Mouse (Mus musculus): ENCODE results near the gene Rasgef1a. TPM values are rescaled to one million over a fixed set of nuclear protein-coding genes. Genes with fewer than 3 reads are reported as not detected.

The Rasgef1a gene
- polyA plus RNA-seq, 2 experiments, result 0.15 TPM; not detected in 1

DNA sequence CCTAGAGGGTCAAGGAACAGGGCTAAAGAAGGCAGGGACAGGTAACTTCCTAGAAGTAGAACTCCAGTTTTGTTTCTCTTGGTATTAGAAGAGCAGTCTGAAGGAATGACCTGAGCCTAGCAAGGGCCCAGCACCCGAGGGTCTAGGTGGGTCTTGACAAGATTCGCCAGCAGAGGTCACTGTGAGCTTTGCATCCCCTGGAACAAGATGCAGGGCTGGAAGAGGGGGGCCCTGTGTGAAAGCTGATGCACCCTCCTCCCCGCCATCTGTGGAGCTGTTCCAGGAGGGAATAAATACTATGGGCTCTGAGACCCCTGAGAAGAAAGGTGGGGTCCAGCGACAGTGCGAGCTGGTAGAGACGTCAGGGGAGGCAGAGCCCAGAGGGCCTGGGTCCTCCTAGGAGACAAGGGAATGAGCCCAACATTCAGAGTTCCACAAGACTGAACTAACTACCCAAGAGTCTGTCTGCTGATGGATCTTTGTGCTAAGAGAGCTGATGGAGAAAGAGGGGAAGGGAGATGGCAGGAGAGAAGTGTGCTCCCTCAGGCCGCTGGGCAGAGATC lies 53.8 kb downstream of the Rasgef1a start:
- H3K27ac ChIP-seq (replicated peaks; ENCODE audit: low read depth, low read length), result no peak overlapping the region
- H3K9me3 ChIP-seq (ENCODE audit: control insufficient read depth, low read length), result no peaks in the 10 kb centered on the region
- H3K36me3 ChIP-seq (ENCODE audit: control insufficient read depth, insufficient read depth, low read length), result no peaks in the 10 kb centered on the region
- TF ChIP-seq POLR2A (IDR thresholded peaks at IDR 0.05; ENCODE audit: borderline replicate concordance, extremely low read depth, insufficient read depth, insufficient read length), result no peak
- peaks cover 7% of the 10 kb centered on the region for H3K4me1 ChIP-seq (ENCODE audit: control insufficient read depth, insufficient read depth, low read length)
- ATAC-seq (ENCODE audit: low FRiP score, low read depth) (no peak; the same call in 1 of the 2 replicates), DNase-seq (ENCODE audit: low spot score) (peak; percentile 59)
- WGBS, result 10% methylated on average over 7 of the region's 7 CpGs
- H3K4me3 ChIP-seq (replicated peaks; ENCODE audit: low read length), result no peak overlapping the region
- peaks cover 17% of the 10 kb centered on the region for H3K27me3 ChIP-seq (ENCODE audit: control insufficient read depth, insufficient read depth, low read length)
- no peak overlapping the region for H3K9ac ChIP-seq (ENCODE audit: low read depth, low read length, severe bottlenecking)
- H3K4me2 ChIP-seq (replicated peaks; ENCODE audit: low read depth, low read length, severe bottlenecking), result no peak overlapping the region

DNA sequence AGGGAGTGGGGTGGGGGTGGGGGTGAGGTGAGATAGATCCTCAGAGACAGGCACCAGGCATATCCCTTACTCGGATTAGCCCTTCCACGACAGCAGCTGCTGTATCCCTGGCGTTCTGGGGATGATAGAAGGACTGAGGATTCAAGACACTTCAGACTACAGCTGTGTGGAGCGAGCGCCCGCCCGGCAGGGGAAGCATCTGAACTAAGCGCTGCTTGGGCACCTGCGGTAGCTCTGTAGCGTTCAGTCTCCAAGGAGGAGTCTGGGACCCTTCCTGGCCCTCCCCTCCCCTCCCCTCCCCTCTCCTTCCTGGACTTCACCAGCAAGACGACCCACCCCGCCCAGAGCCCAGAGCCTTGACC lies 54.6 kb downstream of the Rasgef1a start:
- DNase-seq (ENCODE audit: low spot score), result no peak
- peaks cover 17% of the 10 kb centered on the region for H3K27me3 ChIP-seq (ENCODE audit: control insufficient read depth, insufficient read depth, low read length)

DNA sequence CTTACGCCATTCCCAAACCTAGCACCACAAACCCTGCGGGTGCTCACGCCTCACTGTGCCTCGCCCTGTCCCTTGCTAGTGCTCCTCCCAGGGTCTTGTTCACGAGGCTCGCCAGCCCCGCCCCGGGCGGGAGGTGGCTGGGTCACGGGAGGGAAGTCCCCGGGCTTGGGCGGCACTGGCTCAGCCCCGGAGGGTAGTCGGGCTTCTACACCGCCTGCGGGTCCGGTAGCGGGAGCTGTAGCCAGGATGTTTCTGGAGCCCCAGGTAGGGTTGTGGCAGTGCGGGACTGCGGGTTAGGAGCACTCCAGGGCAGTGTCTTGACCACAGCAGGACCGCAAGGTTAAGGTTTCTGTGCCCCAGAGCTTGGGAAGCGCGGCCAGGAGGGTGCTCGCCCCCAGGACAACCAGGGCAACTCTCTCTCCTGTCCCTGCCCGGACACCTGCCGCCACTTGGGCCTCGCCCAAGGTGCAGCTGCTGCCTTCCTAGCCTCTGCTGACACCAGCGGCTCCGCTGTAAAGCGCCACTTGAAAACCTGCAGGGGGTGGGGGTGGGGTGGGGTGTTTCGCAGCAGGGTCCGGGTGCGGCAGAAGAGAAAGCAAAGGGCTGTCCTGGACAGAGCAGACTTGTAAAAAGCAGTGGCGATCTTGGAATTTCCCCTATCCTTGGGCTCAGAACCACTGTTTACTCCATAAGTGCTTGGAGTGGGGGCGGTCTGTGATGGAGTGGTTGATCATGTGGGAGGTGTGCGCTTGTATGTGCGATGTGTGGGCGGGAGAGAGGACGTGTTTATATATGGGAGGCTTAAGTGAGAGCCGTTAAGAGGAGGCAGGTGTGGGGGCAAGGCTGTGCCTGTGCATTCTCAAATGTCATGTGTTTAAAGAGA lies 55.2 kb downstream of the Rasgef1a start:
- Histone ChIP-seq H3K27me3 (ENCODE audit: control insufficient read depth, insufficient read depth, low read length) (peaks cover 17% of the 10 kb centered on the region), H3K4me3 (replicated peaks; ENCODE audit: low read length) (peak overlapping the region; percentile 39), H3K4me1 (ENCODE audit: control insufficient read depth, insufficient read depth, low read length) (peaks cover 7% of the 10 kb centered on the region), H3K4me2 (replicated peaks; ENCODE audit: low read depth, low read length, severe bottlenecking) (peak overlapping the region; percentile 74), H3K9me3 (ENCODE audit: control insufficient read depth, low read length) (no peaks in the 10 kb centered on the region), H3K36me3 (ENCODE audit: control insufficient read depth, insufficient read depth, low read length) (no peaks in the 10 kb centered on the region), H3K27ac (replicated peaks; ENCODE audit: low read depth, low read length) (no peak overlapping the region), H3K9ac (ENCODE audit: low read depth, low read length, severe bottlenecking) (peak overlapping the region; percentile 36)
- under 1% methylated on average over 37 of the region's 40 CpGs for WGBS
- no peak for TF ChIP-seq POLR2A (IDR thresholded peaks at IDR 0.05; ENCODE audit: borderline replicate concordance, extremely low read depth, insufficient read depth, insufficient read length)
- ATAC-seq (ENCODE audit: low FRiP score, low read depth) (peak; percentile 26), DNase-seq (ENCODE audit: low spot score) (no peak)

More for the DNA sequence above, 54.6 kb downstream of the Rasgef1a start:
- no peaks in the 10 kb centered on the region for H3K9me3 ChIP-seq (ENCODE audit: control insufficient read depth, low read length)
- no peak for TF ChIP-seq POLR2A (IDR thresholded peaks at IDR 0.05; ENCODE audit: borderline replicate concordance, extremely low read depth, insufficient read depth, insufficient read length)
- no peaks in the 10 kb centered on the region for H3K36me3 ChIP-seq (ENCODE audit: control insufficient read depth, insufficient read depth, low read length)
- H3K4me2 ChIP-seq (replicated peaks; ENCODE audit: low read depth, low read length, severe bottlenecking), result peak overlapping the region; percentile 74
- 2% methylated on average over 7 of the region's 12 CpGs for WGBS
- H3K27ac ChIP-seq (replicated peaks; ENCODE audit: low read depth, low read length), result no peak overlapping the region
- peaks cover 7% of the 10 kb centered on the region for H3K4me1 ChIP-seq (ENCODE audit: control insufficient read depth, insufficient read depth, low read length)
- peak overlapping the region; percentile 39 for H3K4me3 ChIP-seq (replicated peaks; ENCODE audit: low read length)
- peak; percentile 50; the same call in 1 of the 2 replicates for ATAC-seq (ENCODE audit: low FRiP score, low read depth)
- H3K9ac ChIP-seq (ENCODE audit: low read depth, low read length, severe bottlenecking), result peak overlapping the region; percentile 36; the same call in 1 of the 2 replicates

DNA sequence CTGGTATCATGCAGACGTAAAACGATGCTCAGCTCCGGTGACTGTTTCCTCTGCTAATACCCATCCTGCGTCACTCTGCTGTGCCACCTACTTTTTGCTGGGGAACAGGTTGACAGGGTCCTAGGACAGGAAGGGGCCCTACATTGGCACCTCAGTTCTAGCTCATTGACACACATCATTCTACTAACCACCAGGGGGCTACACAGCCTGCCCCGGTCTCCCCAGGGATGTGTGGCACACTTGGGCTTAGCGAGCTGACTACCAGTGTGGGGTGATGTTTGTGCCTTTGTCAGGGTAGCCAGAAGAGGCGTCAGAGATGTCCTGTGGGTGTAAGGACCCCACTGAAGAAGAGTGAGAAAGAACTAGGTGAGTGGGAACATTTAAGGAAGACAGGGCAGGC lies 56.5 kb downstream of the Rasgef1a start:
- Histone ChIP-seq H3K36me3 (ENCODE audit: control insufficient read depth, insufficient read depth, low read length) (no peaks in the 10 kb centered on the region), H3K4me2 (replicated peaks; ENCODE audit: low read depth, low read length, severe bottlenecking) (no peak overlapping the region), H3K27me3 (ENCODE audit: control insufficient read depth, insufficient read depth, low read length) (peaks cover 17% of the 10 kb centered on the region), H3K27ac (replicated peaks; ENCODE audit: low read depth, low read length) (no peak overlapping the region), H3K9me3 (ENCODE audit: control insufficient read depth, low read length) (no peaks in the 10 kb centered on the region), H3K4me3 (replicated peaks; ENCODE audit: low read length) (no peak overlapping the region), H3K4me1 (ENCODE audit: control insufficient read depth, insufficient read depth, low read length) (peaks cover 7% of the 10 kb centered on the region), H3K9ac (ENCODE audit: low read depth, low read length, severe bottlenecking) (no peak overlapping the region)
- TF ChIP-seq POLR2A (IDR thresholded peaks at IDR 0.05; ENCODE audit: borderline replicate concordance, extremely low read depth, insufficient read depth, insufficient read length), result no peak
- WGBS, result 75% methylated on average over 7 of the region's 7 CpGs
- ATAC-seq (ENCODE audit: low FRiP score, low read depth), result no peak
- no peak for DNase-seq (ENCODE audit: low spot score)

DNA sequence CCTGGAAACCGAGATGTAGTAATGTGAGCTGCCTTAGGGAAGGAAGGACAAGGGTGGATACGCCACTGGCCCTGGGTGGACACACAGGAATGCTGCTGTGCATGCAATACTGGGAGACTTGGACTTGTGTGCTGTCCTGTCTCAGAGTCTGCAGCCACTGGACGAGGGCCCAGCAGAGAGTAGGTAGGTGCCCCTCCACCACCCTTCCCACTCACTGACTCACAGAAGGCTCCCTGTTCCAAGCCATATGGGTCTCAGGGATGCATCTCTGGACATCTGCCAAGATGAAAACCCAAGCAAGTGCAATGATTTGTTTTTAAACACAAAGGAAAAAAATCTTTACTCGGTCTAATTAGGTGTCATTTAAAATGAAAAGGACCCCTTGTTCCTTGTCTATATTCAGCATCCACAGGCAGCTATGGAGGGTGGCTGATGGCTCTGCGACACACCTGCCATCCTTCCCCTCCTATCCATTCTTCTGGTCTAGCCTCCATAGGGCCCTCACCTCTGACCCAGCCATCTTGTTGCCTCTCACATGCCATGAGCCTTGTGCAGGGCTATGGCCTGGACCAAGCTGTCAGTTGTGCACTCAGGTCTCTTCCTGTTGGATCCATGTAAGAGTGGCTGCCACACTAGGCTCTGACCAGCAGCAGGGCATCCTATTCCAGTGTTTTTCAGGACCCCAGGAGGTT lies 59.2 kb downstream of the Rasgef1a start:
- H3K4me1 ChIP-seq (ENCODE audit: control insufficient read depth, insufficient read depth, low read length), result peaks cover 7% of the 10 kb centered on the region
- ATAC-seq (ENCODE audit: low FRiP score, low read depth) (no peak), DNase-seq (ENCODE audit: low spot score) (no peak)
- H3K36me3 ChIP-seq (ENCODE audit: control insufficient read depth, insufficient read depth, low read length), result no peaks in the 10 kb centered on the region
- no peak overlapping the region for H3K4me2 ChIP-seq (replicated peaks; ENCODE audit: low read depth, low read length, severe bottlenecking)
- peaks cover 11% of the 10 kb centered on the region for H3K27me3 ChIP-seq (ENCODE audit: control insufficient read depth, insufficient read depth, low read length)
- H3K4me3 ChIP-seq (replicated peaks; ENCODE audit: low read length), result no peak overlapping the region
- no peak for TF ChIP-seq POLR2A (IDR thresholded peaks at IDR 0.05; ENCODE audit: borderline replicate concordance, extremely low read depth, insufficient read depth, insufficient read length)
- H3K9me3 ChIP-seq (ENCODE audit: control insufficient read depth, low read length), result no peaks in the 10 kb centered on the region
- WGBS, result 74% methylated on average over 5 of the region's 5 CpGs
- H3K9ac ChIP-seq (ENCODE audit: low read depth, low read length, severe bottlenecking), result no peak overlapping the region
- H3K27ac ChIP-seq (replicated peaks; ENCODE audit: low read depth, low read length), result no peak overlapping the region

All from limb, embryonic 14.5 days (tissue).